Mouse (Mus musculus): ENCODE results near the gene Hfm1. TPM values are rescaled to one million over a fixed set of nuclear protein-coding genes. Genes with fewer than 3 reads are reported as not detected.

Hfm1 gene
- polyA plus RNA-seq, 1 experiment from 2014 or later, result 0.58 TPM

DNA sequence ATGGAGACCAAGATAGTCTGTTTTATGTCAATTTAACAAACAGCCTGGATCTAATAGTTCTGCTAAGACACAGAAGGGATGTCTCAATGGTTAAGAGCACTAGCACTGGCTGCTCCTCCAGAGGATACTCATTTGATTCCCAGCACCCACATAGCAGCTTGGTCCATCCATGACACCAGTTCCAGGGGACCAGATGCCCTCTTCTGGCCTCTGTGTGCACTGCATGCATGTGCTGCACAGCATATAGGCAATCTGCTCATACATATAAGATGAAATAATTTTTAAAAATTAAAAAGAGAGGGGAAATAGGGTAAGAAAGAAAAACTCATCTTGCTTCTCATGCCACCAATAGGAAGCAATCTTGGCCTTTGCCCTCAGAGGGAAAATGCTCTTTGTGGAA is 79.1 kb downstream of the Hfm1 start:
- no peaks in the 10 kb centered on the region for H3K9me3 ChIP-seq (ENCODE audit: low read depth, low read length)
- H3K27ac ChIP-seq (ENCODE audit: low read depth), result no peak overlapping the region

DNA sequence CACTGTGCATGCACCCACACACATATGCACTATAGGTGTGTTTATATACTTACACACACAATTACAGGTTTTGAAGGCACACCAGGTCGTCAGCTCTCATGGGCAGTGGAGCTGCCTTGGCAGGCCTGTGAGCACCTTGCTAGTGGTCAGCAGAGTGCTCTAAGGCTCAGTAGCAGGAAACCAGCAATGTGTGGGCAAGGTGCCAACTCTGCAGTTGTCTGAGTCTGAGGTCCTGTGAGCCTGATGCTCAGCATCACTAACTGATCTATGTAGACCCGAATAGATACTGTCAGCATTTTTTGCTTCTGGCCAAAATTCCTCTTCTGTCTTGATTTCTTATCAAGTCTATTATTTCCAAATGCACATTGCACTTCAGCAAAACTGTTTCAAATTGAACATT is 82.2 kb downstream of the Hfm1 start:
- no peak overlapping the region for H3K4me3 ChIP-seq (ENCODE audit: low read depth, low read length)
- H3K36me3 ChIP-seq (ENCODE audit: insufficient read depth), result no peaks in the 10 kb centered on the region
- no peaks in the 10 kb centered on the region for H3K4me1 ChIP-seq (ENCODE audit: insufficient read depth)
- whole genome bisulfite sequencing, result 59% methylated on average over 2 of the region's 2 CpGs
- H3K27me3 ChIP-seq (ENCODE audit: insufficient read depth, low read length), result no peaks in the 10 kb centered on the region
- no peak overlapping the region for H3K4me2 ChIP-seq
- DNase-seq (peak; percentile 55), ATAC-seq (ENCODE audit: insufficient read depth) (no peak)
- no peak overlapping the region for H3K27ac ChIP-seq (ENCODE audit: low read depth)
- TF ChIP-seq CTCF (IDR thresholded peaks at IDR 0.05; ENCODE audit: low read depth), result no peak
- no peaks in the 10 kb centered on the region for H3K9me3 ChIP-seq (ENCODE audit: low read depth, low read length)
- H3K9ac ChIP-seq, result no peak overlapping the region

More for the DNA sequence above, 79.1 kb downstream of the Hfm1 start:
- Histone ChIP-seq H3K36me3 (ENCODE audit: insufficient read depth) (no peaks in the 10 kb centered on the region), H3K4me3 (ENCODE audit: low read depth, low read length) (no peak overlapping the region), H3K9ac (no peak overlapping the region), H3K27me3 (ENCODE audit: insufficient read depth, low read length) (no peaks in the 10 kb centered on the region), H3K4me1 (ENCODE audit: insufficient read depth) (no peaks in the 10 kb centered on the region), H3K4me2 (no peak overlapping the region)
- ATAC-seq (ENCODE audit: insufficient read depth), result no peak
- no peak for DNase-seq
- TF ChIP-seq CTCF (IDR thresholded peaks at IDR 0.05; ENCODE audit: low read depth), result peak; percentile 49

DNA sequence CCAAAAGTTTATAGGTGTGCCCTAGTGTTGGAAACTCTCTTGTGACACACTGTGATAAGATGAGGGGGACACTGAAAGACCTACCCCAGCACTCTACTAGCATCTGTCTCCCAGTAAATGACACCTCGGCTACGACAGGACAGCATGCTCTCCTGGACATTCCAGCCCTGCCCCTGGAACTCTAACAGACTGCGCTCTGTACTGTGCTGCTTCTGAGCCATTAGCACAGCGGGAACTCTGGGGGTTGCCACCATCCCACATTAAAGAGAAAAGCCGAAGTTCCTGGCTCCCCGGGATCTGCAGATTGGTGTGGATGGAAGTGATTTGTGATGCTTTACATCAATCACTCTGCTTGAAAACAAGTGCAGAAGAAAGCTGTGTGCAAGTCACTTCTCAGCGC is 93.1 kb downstream of the Hfm1 start:
- H3K4me1 ChIP-seq (ENCODE audit: insufficient read depth), result no peaks in the 10 kb centered on the region
- ATAC-seq (ENCODE audit: insufficient read depth), result no peak
- H3K36me3 ChIP-seq (ENCODE audit: insufficient read depth), result no peaks in the 10 kb centered on the region
- H3K9me3 ChIP-seq (ENCODE audit: low read depth, low read length), result no peaks in the 10 kb centered on the region
- no peak overlapping the region for H3K4me3 ChIP-seq (ENCODE audit: low read depth, low read length)
- no peak overlapping the region for H3K27ac ChIP-seq (ENCODE audit: low read depth)
- no peak for DNase-seq
- no peak overlapping the region for H3K4me2 ChIP-seq
- TF ChIP-seq CTCF (IDR thresholded peaks at IDR 0.05; ENCODE audit: low read depth), result no peak
- H3K27me3 ChIP-seq (ENCODE audit: insufficient read depth, low read length), result no peaks in the 10 kb centered on the region
- H3K9ac ChIP-seq, result no peak overlapping the region
- WGBS, result 20% methylated on average over 7 of the region's 7 CpGs

DNA sequence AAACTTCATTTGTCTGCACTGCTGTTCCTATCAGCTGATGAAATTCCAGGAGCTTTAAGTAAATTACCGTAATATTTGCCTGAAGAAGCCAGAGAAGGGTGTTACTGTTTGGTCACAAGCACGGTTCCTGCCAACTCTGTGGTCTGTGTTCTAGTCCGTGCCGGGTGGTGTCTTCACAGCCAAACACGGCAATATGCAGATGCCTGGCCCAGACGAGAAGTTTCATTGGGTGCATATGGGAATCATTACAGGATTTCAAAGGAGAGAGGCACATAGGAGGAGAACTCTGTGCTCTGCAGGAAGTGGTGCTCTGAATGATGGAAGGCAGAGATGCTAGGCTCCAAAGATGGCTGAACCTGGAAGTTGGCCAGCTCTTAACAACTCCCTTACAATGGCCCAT is 94.7 kb downstream of the Hfm1 start:
- DNase-seq (no peak), ATAC-seq (ENCODE audit: insufficient read depth) (no peak)
- WGBS, result 61% methylated on average over 6 of the region's 6 CpGs
- Histone ChIP-seq H3K4me3 (ENCODE audit: low read depth, low read length) (no peak overlapping the region), H3K4me2 (no peak overlapping the region), H3K27me3 (ENCODE audit: insufficient read depth, low read length) (no peaks in the 10 kb centered on the region), H3K27ac (ENCODE audit: low read depth) (no peak overlapping the region), H3K9ac (no peak overlapping the region), H3K36me3 (ENCODE audit: insufficient read depth) (no peaks in the 10 kb centered on the region), H3K4me1 (ENCODE audit: insufficient read depth) (no peaks in the 10 kb centered on the region), H3K9me3 (ENCODE audit: low read depth, low read length) (no peaks in the 10 kb centered on the region)
- TF ChIP-seq CTCF (IDR thresholded peaks at IDR 0.05; ENCODE audit: low read depth), result no peak

DNA sequence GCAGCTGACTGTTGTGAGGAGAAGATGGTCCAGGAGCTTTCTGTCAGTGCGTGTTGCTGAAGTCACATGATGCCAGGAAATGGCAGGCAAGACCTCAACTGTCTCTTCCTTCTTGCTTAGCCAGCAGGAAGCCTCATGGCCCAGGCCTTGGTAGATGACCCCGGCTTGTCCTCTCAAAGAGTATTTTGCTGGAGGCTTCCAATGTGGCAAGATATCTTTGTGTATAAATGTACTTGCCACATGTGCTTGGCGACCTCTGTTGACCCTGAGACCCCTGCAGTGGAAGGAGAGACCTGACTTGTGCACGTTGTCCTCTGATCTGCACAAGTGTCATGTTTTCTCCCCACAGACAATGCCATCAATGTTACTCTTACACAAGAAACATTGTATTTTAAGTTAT is 95.3 kb downstream of the Hfm1 start:
- no peak for DNase-seq
- 56% methylated on average over 4 of the region's 4 CpGs for WGBS

DNA sequence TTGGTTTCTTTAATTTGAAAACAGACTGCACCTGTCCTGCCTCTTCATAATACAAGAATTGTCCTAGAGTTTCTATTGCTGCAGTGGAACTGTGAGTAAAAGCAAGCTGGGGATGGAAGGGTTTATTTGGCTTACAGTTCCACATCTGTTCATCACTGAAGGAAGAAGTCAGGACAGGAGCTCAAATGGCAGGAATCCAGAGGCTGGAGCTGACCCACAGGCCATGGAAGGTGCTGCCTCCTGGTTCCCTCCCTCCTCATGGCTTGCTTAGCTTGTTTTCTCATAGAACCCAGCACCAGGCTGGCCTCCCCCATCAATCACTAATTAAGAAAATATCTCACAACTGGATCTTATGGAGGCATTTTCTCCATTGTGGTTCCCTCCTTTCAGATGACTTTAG is 99.4 kb downstream of the Hfm1 start:
- no peaks in the 10 kb centered on the region for H3K9me3 ChIP-seq (ENCODE audit: low read depth, low read length)
- H3K9ac ChIP-seq, result no peak overlapping the region
- no peaks in the 10 kb centered on the region for H3K27me3 ChIP-seq (ENCODE audit: insufficient read depth, low read length)
- H3K4me3 ChIP-seq (ENCODE audit: low read depth, low read length), result no peak overlapping the region
- H3K4me2 ChIP-seq, result no peak overlapping the region
- H3K36me3 ChIP-seq (ENCODE audit: insufficient read depth), result no peaks in the 10 kb centered on the region
- peaks cover 7% of the 10 kb centered on the region; the same call in 1 of the 2 replicates for H3K4me1 ChIP-seq (ENCODE audit: insufficient read depth)
- H3K27ac ChIP-seq (ENCODE audit: low read depth), result no peak overlapping the region
- DNase-seq (no peak), ATAC-seq (ENCODE audit: insufficient read depth) (no peak)
- TF ChIP-seq CTCF (IDR thresholded peaks at IDR 0.05; ENCODE audit: low read depth), result no peak

More for the DNA sequence above, 95.3 kb downstream of the Hfm1 start:
- no peak overlapping the region for H3K4me2 ChIP-seq
- H3K4me1 ChIP-seq (ENCODE audit: insufficient read depth), result no peaks in the 10 kb centered on the region
- no peaks in the 10 kb centered on the region for H3K27me3 ChIP-seq (ENCODE audit: insufficient read depth, low read length)
- no peak for ATAC-seq (ENCODE audit: insufficient read depth)
- no peaks in the 10 kb centered on the region for H3K36me3 ChIP-seq (ENCODE audit: insufficient read depth)
- H3K9me3 ChIP-seq (ENCODE audit: low read depth, low read length), result no peaks in the 10 kb centered on the region
- H3K27ac ChIP-seq (ENCODE audit: low read depth), result no peak overlapping the region
- TF ChIP-seq CTCF (IDR thresholded peaks at IDR 0.05; ENCODE audit: low read depth), result no peak
- no peak overlapping the region for H3K4me3 ChIP-seq (ENCODE audit: low read depth, low read length)
- H3K9ac ChIP-seq, result no peak overlapping the region

DNA sequence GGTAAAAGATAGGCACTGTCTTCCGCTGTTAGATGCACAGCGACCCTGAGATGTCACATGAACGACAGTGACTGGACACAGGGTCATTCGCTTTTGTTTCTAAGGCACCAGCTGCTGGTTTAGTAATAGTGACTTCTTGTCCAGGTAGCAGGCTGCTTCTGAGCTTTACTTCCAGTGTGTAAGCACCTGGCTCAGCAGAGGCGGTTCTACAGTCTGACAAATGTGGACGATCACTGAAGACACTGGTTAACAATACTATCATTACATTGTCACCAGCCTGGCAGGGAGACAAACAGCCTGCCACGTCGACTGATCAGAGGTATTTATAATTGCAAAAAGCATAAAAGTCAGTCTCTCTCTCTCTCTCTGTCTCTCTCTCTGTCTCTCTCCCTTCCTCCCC is 100.1 kb downstream of the Hfm1 start:
- Histone ChIP-seq H3K36me3 (ENCODE audit: insufficient read depth) (no peaks in the 10 kb centered on the region), H3K9me3 (ENCODE audit: low read depth, low read length) (no peaks in the 10 kb centered on the region), H3K4me1 (ENCODE audit: insufficient read depth) (peaks cover 7% of the 10 kb centered on the region; the same call in 1 of the 2 replicates), H3K4me3 (ENCODE audit: low read depth, low read length) (peak overlapping the region; percentile 33; the same call in 1 of the 2 replicates), H3K9ac (no peak overlapping the region), H3K4me2 (peak overlapping the region; percentile 66; the same call in 1 of the 2 replicates), H3K27me3 (ENCODE audit: insufficient read depth, low read length) (no peaks in the 10 kb centered on the region), H3K27ac (ENCODE audit: low read depth) (no peak overlapping the region)
- DNase-seq (no peak), ATAC-seq (ENCODE audit: insufficient read depth) (no peak)
- no peak for TF ChIP-seq CTCF (IDR thresholded peaks at IDR 0.05; ENCODE audit: low read depth)
- WGBS, result 58% methylated on average over 8 of the region's 8 CpGs
